Mouse (Mus musculus) ES-E14 (cell line): Measurements from ENCODE around the gene Lck.

Experiments
- CHD2 ChIP-seq: IDR thresholded peaks from 2 replicates; pipeline ENCODE4 v1.6.1; 2014; ENCODE audit warnings: mild to moderate bottlenecking, low read depth, low read length, inconsistent platforms
- HCFC1 ChIP-seq: IDR thresholded peaks from 2 replicates; pipeline ENCODE4 v1.6.1; 2012; ENCODE audit warnings: low read length, inconsistent platforms, borderline replicate concordance; ENCODE audit not compliant: insufficient read depth
- MAFK ChIP-seq: IDR thresholded peaks from 2 replicates; pipeline ENCODE4 v1.6.1; 2014; ENCODE audit warnings: mild to moderate bottlenecking, low read depth, low read length, inconsistent platforms; ENCODE audit not compliant: insufficient read depth
- ZC3H11A ChIP-seq: IDR thresholded peaks from 2 replicates; pipeline ENCODE4 v1.6.1; 2012; ENCODE audit warnings: low read depth, mild to moderate bottlenecking, inconsistent platforms, low read length, borderline replicate concordance
- ZNF384 ChIP-seq: IDR thresholded peaks from 2 replicates; pipeline ENCODE4 v1.6.1; 2012; ENCODE audit warnings: low read depth, low read length, inconsistent platforms

DNA sequence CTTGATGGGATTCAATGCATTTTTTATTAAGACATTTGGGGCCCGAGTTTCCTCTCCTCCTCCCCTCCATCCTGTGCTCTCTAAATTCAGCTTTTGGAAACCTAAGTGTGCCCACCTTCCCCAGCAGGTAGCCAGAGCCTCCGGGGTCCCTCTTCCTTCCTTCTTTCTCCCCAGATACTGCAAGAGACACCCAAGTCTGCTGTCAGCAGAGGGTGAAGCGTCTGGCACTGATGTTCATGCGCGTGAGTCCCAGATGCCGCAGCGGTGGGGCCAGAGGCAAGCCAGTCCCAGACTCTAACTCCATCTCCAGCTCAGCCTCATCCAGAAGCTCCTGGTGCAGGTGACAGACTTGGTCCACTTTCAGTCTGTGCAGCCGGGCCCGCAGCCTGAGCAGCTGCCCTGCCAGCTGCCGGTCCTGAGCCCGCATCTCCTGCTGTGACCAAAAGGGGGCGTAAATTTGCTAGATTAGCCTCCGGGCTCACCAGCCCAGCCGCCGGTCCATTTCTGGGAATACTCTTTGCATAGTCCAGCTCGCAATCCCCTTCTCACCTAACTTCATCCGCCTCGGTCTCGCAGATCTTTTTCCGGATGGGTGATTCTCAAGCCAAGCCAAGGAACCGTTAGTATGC, 3.5 kb upstream of the Lck start:
- TF ChIP-seq CHD2 = no peak
- TF ChIP-seq HCFC1 = no peak
- no peak for TF ChIP-seq ZC3H11A
- no peak for TF ChIP-seq MAFK
- TF ChIP-seq ZNF384 = no peak
